Mouse (Mus musculus) right cerebral cortex, postnatal 14 days (tissue): Measurements from ENCODE around the gene 2010111I01Rik.

Source experiments
- DNase-seq: peaks from one replicate; pipeline ENCODE4 v3.0.0; 2022

2010111I01Rik gene

DNA sequence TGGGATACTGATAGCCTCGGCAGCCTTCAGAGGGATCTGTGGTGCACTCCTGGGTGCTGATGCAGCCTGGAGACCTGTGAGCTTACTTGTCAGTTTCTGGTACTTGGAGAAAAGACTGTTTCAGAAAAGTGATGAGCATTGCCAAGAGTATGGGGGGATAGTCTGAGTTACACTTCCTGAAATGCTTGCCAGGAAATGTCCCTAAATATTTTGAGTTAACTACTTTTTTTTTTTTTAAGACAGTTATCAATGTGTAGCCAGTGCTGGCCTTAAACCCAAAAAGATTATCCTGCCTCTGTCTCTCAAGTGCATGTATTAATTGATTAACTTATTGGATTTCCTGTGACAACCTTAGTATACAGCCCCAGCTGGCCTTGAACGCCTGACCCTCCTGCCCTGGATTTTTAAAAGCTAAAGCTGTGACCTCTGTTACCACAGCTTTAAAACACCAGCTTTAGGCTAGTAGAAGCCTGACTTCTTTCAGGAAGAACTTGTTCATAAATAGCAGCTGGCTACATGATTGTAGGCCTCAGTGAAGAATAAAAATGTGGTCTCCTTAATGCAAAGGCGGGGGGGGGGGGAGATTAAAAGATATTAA, 150.6 kb downstream of the 2010111I01Rik start:
- no peak for DNase-seq

GRCm38 (mm10) chr13:63117495-63118184, 152.9 kb downstream of the 2010111I01Rik start:
- no peak for DNase-seq

- DNase-seq: no peak
These were observed 154.0 kb downstream of the 2010111I01Rik start for GRCm38 (mm10) chr13:63118682-63119081.

DNA sequence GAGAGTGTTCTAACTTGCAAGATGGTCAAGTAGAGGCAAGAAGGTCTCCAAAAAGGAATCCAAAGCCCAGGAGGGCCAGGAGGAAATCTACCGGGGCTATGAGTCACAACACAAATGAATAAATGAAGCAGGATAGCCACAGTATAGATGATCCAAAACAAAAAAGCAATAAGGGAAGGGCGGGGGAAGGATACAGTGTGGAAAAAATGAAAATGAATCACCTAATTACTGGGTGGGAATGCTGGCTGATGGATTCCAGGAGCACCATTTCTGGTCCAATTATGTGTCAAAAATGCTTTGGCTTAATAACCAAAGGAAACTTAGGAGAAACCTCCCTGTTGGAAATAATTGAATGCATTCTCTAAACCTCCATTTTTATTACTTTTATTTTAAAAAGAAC, 155.6 kb downstream of the 2010111I01Rik start:
- DNase-seq: no peak

DNA sequence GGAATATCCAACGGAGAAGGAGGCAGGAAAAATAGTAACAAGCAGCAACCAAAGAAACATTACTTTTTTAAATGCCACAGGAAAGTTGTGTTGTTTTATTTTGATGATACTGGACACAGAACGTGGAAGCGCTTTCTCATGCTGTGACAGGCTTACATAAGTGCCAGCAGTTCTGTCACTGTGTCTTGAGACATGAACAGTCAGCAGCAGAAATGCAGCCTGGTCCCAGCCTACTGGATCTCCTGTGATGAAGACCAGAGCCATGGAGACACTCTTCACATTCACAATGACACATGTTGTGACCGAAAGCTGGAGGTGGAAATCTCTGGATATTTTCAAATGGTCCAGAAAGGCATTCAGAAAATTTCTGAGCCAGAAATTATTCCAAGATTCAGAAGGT, 157.1 kb downstream of the 2010111I01Rik start:
- DNase-seq: no peak

DNA sequence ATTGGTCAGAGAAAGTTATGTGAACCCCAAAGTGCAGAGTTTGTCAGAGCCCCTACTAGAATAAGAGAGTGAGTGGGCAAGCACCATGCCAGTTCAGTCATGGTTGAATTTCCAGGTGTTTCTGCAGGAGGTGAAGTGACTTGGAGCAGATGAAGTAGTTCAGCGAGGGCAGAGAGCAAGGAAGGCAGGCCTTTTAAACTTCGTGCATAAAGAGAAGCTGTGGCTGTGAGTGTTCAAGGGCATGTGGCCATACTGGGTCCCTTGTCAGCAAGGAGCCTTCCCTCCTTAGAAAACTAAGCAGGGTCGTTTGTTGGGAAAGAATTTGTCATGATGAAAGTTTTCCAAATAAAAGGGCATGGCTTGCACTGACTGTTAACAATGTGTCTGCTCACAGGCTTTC, 161.5 kb downstream of the 2010111I01Rik start:
- no peak for DNase-seq

GRCm38 (mm10) chr13:63127516-63127915, 162.8 kb downstream of the 2010111I01Rik start:
- DNase-seq: no peak

DNA sequence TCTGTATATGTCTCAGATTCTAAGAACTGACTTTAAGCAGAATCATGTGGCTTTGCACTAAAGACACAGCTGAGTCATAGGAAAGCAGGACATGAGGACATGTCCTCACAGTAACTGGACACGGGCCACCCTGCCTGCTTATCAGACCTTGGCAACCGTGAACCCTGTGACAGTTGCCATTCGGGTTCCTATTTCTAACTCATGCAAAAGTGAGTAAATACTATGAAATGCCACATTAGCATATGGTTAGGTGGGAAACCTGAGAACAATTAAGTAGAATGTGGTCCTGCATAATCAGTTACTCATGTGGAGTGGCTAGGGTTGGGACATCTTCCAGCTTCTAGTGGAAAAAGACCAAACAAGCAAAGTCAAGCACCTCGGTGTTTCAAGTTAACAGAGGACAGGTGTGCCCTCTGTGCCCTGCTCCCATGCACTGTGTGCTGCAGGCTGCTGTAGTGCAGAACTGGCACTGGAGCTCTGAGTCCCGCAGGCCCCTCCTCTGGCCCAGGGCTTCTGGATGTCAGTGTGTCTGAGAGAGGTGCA, 170.3 kb downstream of the 2010111I01Rik start:
- DNase-seq: no peak

DNA sequence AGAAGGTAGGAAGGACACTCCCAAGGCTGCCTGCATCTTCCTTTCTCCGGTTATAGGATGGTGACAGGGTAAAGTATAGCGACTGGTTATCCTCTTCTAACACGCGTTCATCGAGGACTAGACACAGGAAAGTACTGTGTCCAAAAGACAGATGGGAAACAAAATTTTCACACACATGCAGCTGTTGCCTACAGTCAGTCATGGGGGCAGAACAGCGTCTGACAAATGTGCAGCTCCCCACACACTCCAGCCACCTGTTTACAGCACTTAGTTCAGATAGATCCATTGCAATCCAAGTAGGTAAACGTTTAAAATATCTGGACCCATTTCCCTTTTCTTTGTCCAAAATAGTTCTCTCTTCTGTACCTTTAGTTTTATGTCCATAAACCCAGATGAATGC, 171.3 kb downstream of the 2010111I01Rik start:
- DNase-seq: no peak

DNA sequence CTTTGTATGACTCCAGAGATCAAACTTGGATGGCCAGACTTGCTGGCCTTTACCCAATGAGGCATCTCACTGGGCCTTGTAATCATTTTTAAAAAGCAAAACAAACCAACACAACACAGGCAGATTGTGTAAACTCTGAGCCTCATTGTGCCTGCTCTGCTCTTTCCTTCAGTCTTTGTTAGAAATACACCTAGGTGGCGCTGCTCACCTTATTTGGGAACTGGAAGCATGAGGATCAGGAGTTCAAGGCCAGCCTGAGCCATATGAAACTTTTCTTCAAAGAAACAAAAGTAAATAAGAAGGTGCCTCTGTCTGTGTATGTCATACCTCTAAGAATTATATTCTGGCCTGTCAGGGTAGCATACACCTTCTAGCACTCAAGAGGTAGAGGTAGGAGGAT, 172.1 kb downstream of the 2010111I01Rik start:
- no peak for DNase-seq

DNA sequence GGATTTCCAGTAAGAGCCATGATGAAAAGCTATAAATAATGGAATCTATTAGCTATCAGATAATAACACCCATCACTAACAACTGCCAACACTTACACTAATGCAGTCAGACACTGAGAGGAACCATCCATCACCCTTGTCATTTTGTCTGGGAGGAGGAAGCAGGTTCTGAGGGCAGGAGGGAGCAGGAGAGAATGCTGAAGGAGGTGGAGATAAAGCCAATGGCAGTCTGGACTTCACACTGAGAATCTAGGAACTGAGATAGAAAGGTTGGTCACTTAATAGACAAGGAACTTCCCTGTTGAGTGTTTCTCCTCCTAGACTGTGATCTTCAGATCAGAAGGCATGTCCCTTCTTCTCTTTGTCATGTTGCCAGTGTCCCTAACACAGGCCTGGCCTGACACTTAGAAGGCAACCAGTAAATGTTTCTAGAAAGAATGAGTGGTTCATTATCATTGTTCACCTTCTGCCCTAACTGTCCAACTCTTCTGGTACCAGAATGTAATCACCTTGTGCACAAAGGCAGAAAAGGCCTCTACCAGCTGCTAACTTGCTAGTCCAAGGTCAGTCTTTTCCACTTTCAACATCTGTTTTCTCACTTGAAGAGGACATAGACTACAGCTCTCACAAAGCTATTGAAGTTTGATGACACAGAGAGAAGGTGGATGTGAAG, 173.8 kb downstream of the 2010111I01Rik start:
- DNase-seq: no peak

DNA sequence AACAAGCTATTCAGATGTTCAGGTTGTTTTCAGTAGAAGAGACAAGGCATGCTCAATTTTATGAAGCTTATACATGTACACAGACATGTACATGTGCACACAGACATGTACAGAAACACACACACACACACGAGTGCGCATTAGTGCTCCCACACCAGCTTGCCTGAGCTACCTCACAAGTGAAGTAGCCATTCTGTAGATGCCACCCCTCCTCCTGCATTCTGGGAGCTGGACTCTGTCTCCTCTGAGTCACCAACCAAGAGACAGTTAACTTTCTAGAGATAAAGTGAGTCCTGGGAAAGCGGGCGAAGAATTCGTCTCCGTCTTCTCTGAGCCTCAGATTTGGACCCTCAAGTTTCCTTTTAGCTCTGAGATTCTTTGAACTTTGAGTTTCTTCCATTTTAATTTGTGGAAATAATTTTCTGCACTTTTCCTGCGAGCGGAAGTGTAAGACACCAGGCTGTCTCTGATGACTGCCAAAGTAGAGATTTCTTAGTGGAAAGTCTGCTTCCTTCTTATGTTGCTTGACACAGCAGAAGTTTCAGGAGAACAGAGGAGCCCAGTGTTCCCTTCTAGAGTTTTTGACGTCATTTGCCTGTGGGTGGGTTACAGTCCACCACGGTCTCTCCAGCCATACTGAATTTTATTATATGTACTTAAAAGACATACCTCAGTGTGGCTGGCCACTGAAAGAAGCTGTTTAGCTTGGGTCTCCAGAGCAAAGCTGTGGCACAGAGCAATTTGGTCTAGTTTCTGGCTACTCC, 175.0 kb downstream of the 2010111I01Rik start:
- DNase-seq: no peak

- DNase-seq: no peak
These were observed 176.1 kb downstream of the 2010111I01Rik start for GRCm38 (mm10) chr13:63140784-63141183.

DNA sequence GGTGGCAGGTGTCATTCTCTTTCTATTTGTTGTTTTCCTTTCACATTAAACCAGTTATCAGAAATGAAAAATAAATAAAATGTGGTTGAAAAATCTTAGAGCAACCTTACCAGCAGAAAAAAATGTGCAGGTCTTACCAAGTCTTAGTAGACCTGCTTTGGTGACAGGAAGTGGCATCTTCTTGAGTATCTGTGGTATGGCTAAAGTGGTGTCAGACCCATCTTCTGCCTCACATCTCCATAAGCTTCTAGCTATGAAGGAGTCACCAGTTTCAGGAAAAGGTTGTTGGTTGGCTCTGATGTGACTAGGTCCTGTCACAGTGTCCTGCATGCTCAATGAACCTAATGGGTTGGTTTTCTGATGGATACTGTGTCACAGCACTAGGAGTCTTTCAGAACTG, 176.6 kb downstream of the 2010111I01Rik start:
- DNase-seq: no peak

- DNase-seq: no peak
These were observed 182.0 kb downstream of the 2010111I01Rik start for GRCm38 (mm10) chr13:63146604-63147188.

GRCm38 (mm10) chr13:63148157-63148556, 183.5 kb downstream of the 2010111I01Rik start:
- no peak for DNase-seq

- no peak for DNase-seq
These were observed 185.9 kb downstream of the 2010111I01Rik start for GRCm38 (mm10) chr13:63150470-63151020.

GRCm38 (mm10) chr13:63151028-63151738, 186.5 kb downstream of the 2010111I01Rik start:
- DNase-seq: no peak

GRCm38 (mm10) chr13:63152498-63152897, 187.8 kb downstream of the 2010111I01Rik start:
- DNase-seq: no peak

DNA sequence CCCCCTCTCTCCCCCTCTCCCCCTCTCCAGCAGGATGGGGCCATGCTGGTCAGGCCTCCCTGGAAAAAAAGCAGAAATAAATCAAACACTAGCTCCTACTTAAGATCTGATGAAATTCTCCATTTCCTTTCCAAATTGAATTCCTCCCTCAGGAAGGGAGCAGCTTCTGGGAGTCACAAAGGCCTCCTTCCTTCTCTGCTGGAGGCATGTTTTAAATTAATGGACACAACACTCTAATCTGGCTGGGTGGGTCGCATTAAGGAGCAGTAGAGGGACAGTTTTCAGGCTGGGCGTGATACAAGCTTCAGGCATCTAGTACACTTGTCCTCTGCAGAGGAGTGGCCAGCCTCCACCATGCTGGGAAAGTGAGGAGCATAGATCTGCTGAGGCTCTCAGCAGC, 188.7 kb downstream of the 2010111I01Rik start:
- DNase-seq: no peak

GRCm38 (mm10) chr13:63154851-63155571, 190.3 kb downstream of the 2010111I01Rik start:
- no peak for DNase-seq
